Mouse (Mus musculus): ENCODE results near the gene Ankk1. TPM values are rescaled to one million over a fixed set of nuclear protein-coding genes. Genes with fewer than 3 reads are reported as not detected.

Gene Ankk1
- total RNA-seq, 1 experiment from 2014 or later: not detected

Other genes starting within 250 kb of the Ankk1 start
- gene Gm4894, start 176.5 kb downstream of the Ankk1 start, total RNA-seq (2017): not detected in 2 replicates
- not detected in 2 replicates for gene Drd2, start 86.4 kb downstream of the Ankk1 start, total RNA-seq (2017)
- gene Ttc12, start 59.2 kb upstream of the Ankk1 start, total RNA-seq (2017): 0.78 and 1.6 TPM in 2 replicates